35 mouse cellular contexts compared by ENCODE assay signal in the genomic region with DNA sequence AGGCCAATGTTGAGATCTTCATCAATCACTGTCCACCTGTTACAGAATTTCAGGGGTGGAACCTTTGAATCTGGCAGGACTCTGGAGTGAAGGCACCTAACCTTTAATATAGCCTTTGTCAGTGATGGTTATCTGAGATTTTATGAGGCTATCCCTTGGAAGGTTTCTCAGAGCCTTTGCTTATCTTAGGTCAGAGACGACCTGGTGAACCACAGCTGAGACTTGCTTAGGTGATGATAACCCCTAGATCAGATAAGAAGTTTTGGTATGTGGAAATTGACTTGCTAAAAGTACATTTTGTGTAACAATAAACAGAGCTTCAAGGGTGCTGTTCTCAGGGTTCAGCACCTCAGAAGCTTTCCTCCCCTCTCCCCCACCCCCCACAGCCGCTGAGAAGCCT. TPM values are rescaled to one million over a fixed set of nuclear protein-coding genes. Genes with fewer than 3 reads are reported as not detected.
DNase-seq lines count a peak whose midpoint lies in the region; ATAC-seq and TF ChIP-seq lines count a peak whose summit lies in the region.
"Had no signal": no experiment of that assay in that cellular context is flagged by ENCODE, and none has a peak within 500 bp of the region (broad histone marks: within the 10 kb centered on the region; RNA-seq: fewer than 3 reads in every experiment).

No protein-coding gene starts in this region.

- H3K4me3 ChIP-seq in G1E (ENCODE audit: low read depth, low read length), result no peak overlapping the region
- H3K4me3 ChIP-seq: embryonic facial prominence, embryonic 10.5 days; embryonic facial prominence, embryonic 13.5 days; forebrain, embryonic 10.5 days; forebrain, embryonic 13.5 days; heart, embryonic 12.5 days; heart, embryonic 15.5 days; hindbrain, embryonic 10.5 days; hindbrain, embryonic 13.5 days had no signal

- ATAC-seq in G1E (ENCODE audit: extremely low read depth, insufficient number of reproducible peaks, low FRiP score, poor library complexity, severe bottlenecking), result peak; percentile 54
- peak; percentile 14; the same call in 1 of the 2 replicates for ATAC-seq in monocyte, adult 5-6 weeks (replicated peaks; ENCODE audit: insufficient number of reproducible peaks, low FRiP score, low TSS enrichment, poor library complexity, severe bottlenecking)

- no peaks in the 10 kb centered on the region for H3K36me3 ChIP-seq in G1E (replicated peaks)
- H3K36me3 ChIP-seq: embryonic facial prominence, embryonic 10.5 days; embryonic facial prominence, embryonic 13.5 days; forebrain, embryonic 10.5 days; heart, embryonic 12.5 days; heart, embryonic 15.5 days; hindbrain, embryonic 10.5 days; hindbrain, embryonic 13.5 days had no signal

- peaks cover 36% of the 10 kb centered on the region for H3K4me1 ChIP-seq in G1E (ENCODE audit: insufficient read depth, low read depth, low read length)
- H3K4me1 ChIP-seq: embryonic facial prominence, embryonic 10.5 days; embryonic facial prominence, embryonic 13.5 days; forebrain, embryonic 10.5 days; forebrain, embryonic 13.5 days; heart, embryonic 12.5 days; heart, embryonic 15.5 days; hindbrain, embryonic 10.5 days; hindbrain, embryonic 13.5 days had no signal

- H3K9me3 ChIP-seq in G1E (replicated peaks), result no peaks in the 10 kb centered on the region
- H3K9me3 ChIP-seq: embryonic facial prominence, embryonic 10.5 days; embryonic facial prominence, embryonic 13.5 days; forebrain, embryonic 10.5 days; forebrain, embryonic 13.5 days; heart, embryonic 12.5 days; heart, embryonic 15.5 days; hindbrain, embryonic 10.5 days; hindbrain, embryonic 13.5 days had no signal

- H3K27me3 ChIP-seq in G1E (ENCODE audit: insufficient read depth, low read length), result 0 out of 2 replicates have a peak, but pooled peaks cover 2% of the 10 kb centered on the region
- H3K27me3 ChIP-seq: embryonic facial prominence, embryonic 13.5 days; forebrain, embryonic 13.5 days; heart, embryonic 12.5 days; heart, embryonic 15.5 days; hindbrain, embryonic 13.5 days; Patski had no signal

- peak; percentile 25 for DNase-seq in embryo, embryonic 10 days (ENCODE audit: low spot score)
- no peak for DNase-seq in embryo, embryonic 11 days
- DNase-seq in G1E (ENCODE audit: low spot score), result peak; percentile 16
- DNase-seq in induced T-regulatory cell, adult 2 months (ENCODE audit: low read depth), result peak; percentile 46
- DNase-seq in gastrocnemius, postnatal 25 days, result no peak
- DNase-seq in layer of hippocampus, adult 9-10 months (ENCODE audit: low spot score), result no peak
- DNase-seq in adrenal gland, postnatal 10 days, result no peak
- DNase-seq: adrenal gland, postnatal 14 days; cerebellum, adult 11 months; cerebellum, adult 2 months; cerebellum, adult 9-11 months; cerebellum, postnatal 25 days; gastrocnemius, postnatal 10 days; heart, adult 18-20 months; heart, postnatal 10 days; heart, postnatal 36 days; kidney, adult 11 months had no signal

- no peak for TF ChIP-seq CTCF in G1E (IDR thresholded peaks at IDR 0.05; ENCODE audit: low read depth, low read length)

RNA-seq across cellular contexts. Expression of gene Ms4a6d, which starts 7.6 kb away (rescaled TPM):
- 1.4 TPM in 1 of 2 replicates, not detected in the other for total RNA-seq in G1E (2014; fragmentation: Nextera tagmentation)
- total RNA-seq in G1E (2017), result 2.2 and 3.1 TPM in 2 replicates
- polyA plus RNA-seq in G1E (2012), result 0.05 TPM in 1 of 2 replicates, not detected in the other
- total RNA-seq in monocyte, adult 5-6 weeks (2017), result 8.2 to 23.7 TPM (median 14.1 TPM) in 3 replicates
- total RNA-seq in gastrocnemius, postnatal 25 days (2021), result 1 to 10 TPM; 2.0 to 2.5 TPM
- 1 to 10 TPM; 2.7 to 3.8 TPM for total RNA-seq in adrenal gland, postnatal 10 days (2021)

RNA-seq across cellular contexts. Expression of gene Ms4a2, which starts 11.2 kb away (rescaled TPM):
- total RNA-seq in G1E (2014; fragmentation: Nextera tagmentation) (1.3 and 1.4 TPM in 2 replicates), G1E (2017) (19.1 and 20.6 TPM in 2 replicates)
- polyA plus RNA-seq in G1E (2012), result 0.03 TPM in 1 of 2 replicates, not detected in the other
- total RNA-seq in monocyte, adult 5-6 weeks (2017), result 22.8 to 63.8 TPM (median 63.0 TPM) in 3 replicates
- total RNA-seq in gastrocnemius, postnatal 25 days (2021), result under 1 TPM; 0.10 to 0.21 TPM
- total RNA-seq in adrenal gland, postnatal 10 days (2021), result under 1 TPM; 0.12 to 0.24 TPM
- total RNA-seq: adrenal gland, adult 18-20 months; adrenal gland, postnatal 14 days; heart, adult 18-20 months; heart, postnatal 36 days had no signal
- polyA plus RNA-seq: CD4-positive, CD25-positive, alpha-beta regulatory T cell, adult 4 months; cerebellum, adult 2 months; embryonic facial prominence, embryonic 10.5 days; forebrain, embryonic 13.5 days; forebrain, embryonic 16.5 days; heart, embryonic 12.5 days; heart, embryonic 15.5 days; hindbrain, embryonic 10.5 days had no signal

RNA-seq across cellular contexts. Expression of gene Ms4a3, which starts 28.4 kb away (rescaled TPM):
- total RNA-seq in G1E (2014; fragmentation: Nextera tagmentation), result not detected in 2 replicates
- total RNA-seq in G1E (2017), result 0.35 TPM in 1 of 2 replicates, not detected in the other
- not detected in 2 replicates for polyA plus RNA-seq in G1E (2012)
- total RNA-seq in monocyte, adult 5-6 weeks (2017), result 0.96 TPM in 1 of 3 replicates, not detected in the others
- not detected for total RNA-seq in gastrocnemius, postnatal 25 days (2021)
- total RNA-seq in adrenal gland, postnatal 10 days (2021), result under 1 TPM in 1 of 2 experiments, not detected in 1; 0.63 TPM
- total RNA-seq: adrenal gland, adult 18-20 months; adrenal gland, postnatal 14 days; gastrocnemius, adult 18-20 months; gastrocnemius, postnatal 4 days; heart, adult 18-20 months; heart, postnatal 10 days; heart, postnatal 36 days had no signal
- polyA plus RNA-seq: CD4-positive, CD25-positive, alpha-beta regulatory T cell, adult 4 months; cerebellum, adult 2 months; embryonic facial prominence, embryonic 13.5 days; forebrain, embryonic 10.5 days; forebrain, embryonic 13.5 days; forebrain, embryonic 16.5 days; heart, embryonic 15.5 days; hindbrain, embryonic 10.5 days; hindbrain, embryonic 13.5 days; hindbrain, embryonic 16.5 days; intestine, embryonic 14.5 days had no signal

RNA-seq across cellular contexts. Expression of gene Oosp2, which starts 48.1 kb away (rescaled TPM):
- not detected in 2 replicates for total RNA-seq in G1E (2014; fragmentation: Nextera tagmentation)
- total RNA-seq in G1E (2017), result not detected in 2 replicates
- not detected in 2 replicates for polyA plus RNA-seq in G1E (2012)
- not detected in 3 replicates for total RNA-seq in monocyte, adult 5-6 weeks (2017)
- not detected for total RNA-seq in gastrocnemius, postnatal 25 days (2021)
- not detected for total RNA-seq in adrenal gland, postnatal 10 days (2021)
- total RNA-seq: adrenal gland, postnatal 14 days; adrenal gland, postnatal 4 days; gastrocnemius, adult 18-20 months; gastrocnemius, postnatal 10 days; gastrocnemius, postnatal 4 days; heart, adult 18-20 months; heart, postnatal 10 days; heart, postnatal 36 days had no signal
- polyA plus RNA-seq: CD4-positive, CD25-positive, alpha-beta regulatory T cell, adult 4 months; cerebellum, adult 2 months; embryonic facial prominence, embryonic 10.5 days; embryonic facial prominence, embryonic 13.5 days; forebrain, embryonic 10.5 days; forebrain, embryonic 13.5 days; forebrain, embryonic 16.5 days; heart, embryonic 12.5 days; heart, embryonic 15.5 days; hindbrain, embryonic 10.5 days; hindbrain, embryonic 13.5 days; hindbrain, embryonic 16.5 days; intestine, embryonic 14.5 days; Patski had no signal

Comparison
In these comparisons a context has a peak if more than half of its experiments do, and no peak if none do; other contexts are left out.
1. DNase-seq: peak in embryo, embryonic 10 days (single experiment), G1E (single experiment) and induced T-regulatory cell, adult 2 months (single experiment); none in embryo, embryonic 11 days (single experiment), gastrocnemius, postnatal 25 days (single experiment), layer of hippocampus, adult 9-10 months (single experiment) and adrenal gland, postnatal 10 days (single experiment).